Mouse (Mus musculus) heart, embryonic 16.5 days (tissue): ENCODE measurements around the gene Nprl3. TPM values are rescaled to one million over a fixed set of nuclear protein-coding genes. Genes with fewer than 3 reads are reported as not detected.

Experiments used
- ATAC-seq: fragments of 200-750 bp; cut with Nextera tagmentation; replicated peaks from 2 replicates; pipeline ENCODE4 v1.8.0; 2017; ENCODE audit warnings: moderate number of reproducible peaks; ENCODE audit not compliant: insufficient read depth, low FRiP score; ENCODE audit errors: extremely low read depth
- H3K27ac ChIP-seq: fragments of 300-500 bp; sonication (generic); 2 replicates; pipeline ENCODE4 v1.5.1; 2014; ENCODE audit warnings: mild to moderate bottlenecking, low read length, control low read depth, moderate library complexity
- H3K27me3 ChIP-seq: fragments of 300-500 bp; sonication (generic); 2 replicates; pipeline ENCODE4 v1.6.1; 2014; ENCODE audit warnings: low read length, mixed read lengths; ENCODE audit not compliant: control insufficient read depth, insufficient read depth
- H3K36me3 ChIP-seq: fragments of 300-500 bp; sonication (generic); 2 replicates; pipeline ENCODE4 v1.6.1; 2014; ENCODE audit not compliant: control insufficient read depth, insufficient read depth
- H3K4me1 ChIP-seq: fragments of 300-500 bp; sonication (generic); 2 replicates; pipeline ENCODE4 v1.6.1; 2014; ENCODE audit warnings: low read length, mixed read lengths; ENCODE audit not compliant: control insufficient read depth, insufficient read depth
- H3K4me2 ChIP-seq: fragments of 300-500 bp; sonication (generic); 2 replicates; pipeline ENCODE4 v1.6.1; 2014; ENCODE audit warnings: low read depth, mild to moderate bottlenecking, control low read depth, low read length
- H3K4me3 ChIP-seq: fragments of 300-500 bp; sonication (generic); 2 replicates; pipeline ENCODE4 v1.5.1; 2014; ENCODE audit warnings: mild to moderate bottlenecking, control low read depth, low read length
- H3K9ac ChIP-seq: fragments of 300-500 bp; sonication (generic); 2 replicates; pipeline ENCODE4 v1.6.1; 2014; ENCODE audit warnings: low read length, control low read depth
- H3K9me3 ChIP-seq: fragments of 300-500 bp; sonication (generic); replicated peaks from 2 replicates; pipeline ENCODE4 v1.6.1; 2016; ENCODE audit warnings: low read length; ENCODE audit not compliant: control insufficient read depth
- WGBS: fragments of 180-500 bp; shearing (Covaris S2); extraction: QIAGEN DNeasy Blood & Tissue Kit; methylation state at CpG from one replicate; pipeline ENCODE4 v1.1.7; 2014; 5-methylcytosine and 5-hydroxymethylcytosine counted together
- polyA plus RNA-seq: library from polyadenylated mRNA; unstranded; fragments of >200 nt; fragmentation: Nextera tagmentation; extraction: Ambion mirVana; gene quantifications from 2 replicates; pipeline ENCODE4 v1.2.1, GENCODE M21; 2015

Nprl3 gene
- polyA plus RNA-seq, 1 experiment from 2014 or later = 30.4 TPM

DNA sequence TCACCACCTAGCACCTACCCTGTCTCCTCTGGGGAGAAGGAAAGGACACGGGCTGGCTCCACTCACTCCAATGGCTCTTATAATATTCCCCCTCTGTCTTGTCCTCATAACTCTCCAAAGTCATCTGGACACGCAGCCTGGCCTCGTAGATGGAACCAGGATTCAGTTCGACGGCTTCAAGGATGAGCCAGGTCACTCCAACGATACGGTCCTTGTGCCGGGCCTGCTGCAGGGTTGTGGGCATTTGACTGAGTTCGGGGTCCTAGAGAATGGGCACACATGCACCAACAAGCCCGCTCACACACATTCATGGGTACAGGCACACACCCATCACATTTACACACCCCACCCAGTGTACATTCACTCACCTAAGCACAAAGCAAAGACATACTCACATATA is 74.4 kb downstream of the Nprl3 start:
- no peak overlapping the region for H3K4me2 ChIP-seq

DNA sequence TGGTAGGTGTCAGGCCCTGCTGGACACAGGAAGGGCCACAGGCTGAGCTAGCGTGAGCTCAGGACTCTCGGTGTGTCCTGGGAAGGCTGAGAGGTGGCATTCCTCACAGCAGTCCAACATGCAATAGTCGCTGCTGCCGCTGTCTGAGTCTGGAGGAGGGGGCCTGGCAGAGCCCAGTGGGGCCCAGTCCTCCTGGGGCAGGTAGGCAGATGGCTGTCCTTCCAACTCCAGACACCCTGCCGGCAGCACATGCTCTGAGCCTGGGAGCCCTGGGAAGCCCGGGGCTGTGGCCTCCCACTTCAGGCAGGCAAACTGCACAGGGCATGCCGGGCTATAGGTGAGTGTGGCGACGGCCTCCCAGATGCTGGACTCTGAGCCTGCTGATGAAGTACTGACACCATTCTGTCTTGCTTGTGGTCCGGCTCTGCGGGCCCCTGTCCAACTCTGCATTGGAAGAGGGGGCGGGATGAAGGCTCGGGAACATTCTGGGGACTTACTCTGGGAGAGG is 76.8 kb downstream of the Nprl3 start:
- 65% methylated on average over 13 of the region's 13 CpGs for WGBS
- ATAC-seq = no peak
- no peaks in the 10 kb centered on the region for H3K36me3 ChIP-seq
- H3K4me2 ChIP-seq = no peak overlapping the region
- no peaks in the 10 kb centered on the region; the same call in 1 of the 2 replicates for H3K9me3 ChIP-seq
- no peak overlapping the region for H3K27ac ChIP-seq
- no peak overlapping the region for H3K4me3 ChIP-seq
- H3K9ac ChIP-seq = no peak overlapping the region
- peaks cover 4% of the 10 kb centered on the region; the same call in 1 of the 2 replicates for H3K4me1 ChIP-seq
- H3K27me3 ChIP-seq = no peaks in the 10 kb centered on the region

More for the DNA sequence above, 74.4 kb downstream of the Nprl3 start:
- H3K27me3 ChIP-seq = no peaks in the 10 kb centered on the region
- H3K4me3 ChIP-seq = no peak overlapping the region
- H3K36me3 ChIP-seq = no peaks in the 10 kb centered on the region
- 93% methylated on average over 10 of the region's 10 CpGs for WGBS
- H3K4me1 ChIP-seq = peaks cover 4% of the 10 kb centered on the region; the same call in 1 of the 2 replicates
- no peaks in the 10 kb centered on the region for H3K9me3 ChIP-seq
- ATAC-seq = no peak
- no peak overlapping the region for H3K9ac ChIP-seq
- H3K27ac ChIP-seq = no peak overlapping the region

DNA sequence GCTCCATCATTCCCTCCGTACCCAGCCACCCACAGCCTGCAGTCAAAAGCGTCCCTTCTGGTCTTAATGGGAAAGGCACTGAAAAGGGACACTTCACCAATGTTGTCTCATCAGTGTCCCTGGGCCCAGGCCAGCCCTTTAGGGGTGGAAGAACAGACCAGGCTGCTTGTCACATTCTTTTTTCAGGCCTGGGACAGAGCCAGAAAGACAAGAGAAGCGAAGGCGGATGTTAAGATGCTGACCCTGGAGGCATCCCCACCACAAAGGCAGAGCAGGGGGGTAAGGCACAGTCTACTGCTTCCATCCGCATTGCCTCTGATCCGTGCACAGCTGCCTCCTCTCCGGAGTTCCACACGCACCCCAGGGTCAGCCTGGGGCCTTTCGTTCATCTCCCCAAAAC is 77.4 kb downstream of the Nprl3 start:
- H3K36me3 ChIP-seq = no peaks in the 10 kb centered on the region
- H3K9ac ChIP-seq = no peak overlapping the region
- peaks cover 4% of the 10 kb centered on the region; the same call in 1 of the 2 replicates for H3K4me1 ChIP-seq
- no peaks in the 10 kb centered on the region; the same call in 1 of the 2 replicates for H3K9me3 ChIP-seq
- no peak overlapping the region for H3K4me3 ChIP-seq
- no peak for ATAC-seq
- 73% methylated on average over 9 of the region's 9 CpGs for WGBS
- no peak overlapping the region for H3K27ac ChIP-seq
- no peak overlapping the region for H3K4me2 ChIP-seq
- no peaks in the 10 kb centered on the region for H3K27me3 ChIP-seq

DNA sequence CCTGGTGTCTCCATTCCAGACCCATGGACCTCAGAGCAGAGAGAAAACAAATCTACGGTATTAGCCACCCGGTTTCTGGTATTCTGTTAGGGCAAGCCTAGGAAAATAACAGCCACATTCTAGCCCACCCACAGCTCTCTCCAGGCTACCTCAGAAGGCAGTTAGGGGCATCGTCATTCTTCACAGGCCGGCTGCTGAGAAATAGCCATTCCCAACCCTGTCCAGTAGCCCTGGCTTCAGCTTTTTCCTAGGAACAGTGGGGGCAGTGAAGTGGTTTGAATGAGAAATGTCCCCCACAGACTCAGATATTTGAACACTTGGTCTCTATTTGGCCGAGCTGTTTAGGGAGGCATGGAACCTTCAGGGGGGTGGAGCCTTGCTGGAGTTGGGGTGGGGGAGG is 78.1 kb downstream of the Nprl3 start:
- no peaks in the 10 kb centered on the region for H3K27me3 ChIP-seq
- no peak overlapping the region for H3K4me2 ChIP-seq
- no peaks in the 10 kb centered on the region; the same call in 1 of the 2 replicates for H3K9me3 ChIP-seq
- no peak overlapping the region for H3K9ac ChIP-seq
- H3K4me1 ChIP-seq = peaks cover 4% of the 10 kb centered on the region; the same call in 1 of the 2 replicates
- no peaks in the 10 kb centered on the region for H3K36me3 ChIP-seq
- 76% methylated on average over 5 of the region's 5 CpGs for WGBS
- no peak overlapping the region for H3K4me3 ChIP-seq
- no peak for ATAC-seq
- no peak overlapping the region for H3K27ac ChIP-seq

DNA sequence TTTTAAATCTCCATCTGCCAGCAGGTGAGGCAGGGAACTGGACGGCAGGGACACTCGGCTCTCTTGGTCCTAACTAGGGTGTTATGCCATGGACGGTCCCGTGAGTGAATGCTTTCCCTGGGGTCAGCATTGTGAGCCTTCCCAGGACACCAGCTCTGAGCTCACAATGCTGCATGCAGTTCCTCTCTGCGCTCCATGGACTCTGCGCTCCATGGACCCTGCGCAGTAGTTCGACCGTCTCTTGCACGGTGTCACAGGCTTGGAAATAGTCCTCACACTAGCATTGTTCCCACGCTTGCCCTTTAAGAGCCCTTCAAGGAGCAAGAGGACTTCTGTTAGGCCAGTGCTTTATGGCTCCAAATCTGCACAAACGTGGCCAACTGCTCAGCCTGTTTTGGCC is 78.6 kb downstream of the Nprl3 start:
- Histone ChIP-seq H3K27ac (no peak overlapping the region), H3K4me3 (no peak overlapping the region), H3K9me3 (no peaks in the 10 kb centered on the region; the same call in 1 of the 2 replicates), H3K4me1 (peaks cover 4% of the 10 kb centered on the region; the same call in 1 of the 2 replicates), H3K4me2 (no peak overlapping the region), H3K9ac (no peak overlapping the region), H3K36me3 (no peaks in the 10 kb centered on the region), H3K27me3 (no peaks in the 10 kb centered on the region)
- WGBS = 86% methylated on average over 12 of the region's 12 CpGs
- ATAC-seq = no peak

DNA sequence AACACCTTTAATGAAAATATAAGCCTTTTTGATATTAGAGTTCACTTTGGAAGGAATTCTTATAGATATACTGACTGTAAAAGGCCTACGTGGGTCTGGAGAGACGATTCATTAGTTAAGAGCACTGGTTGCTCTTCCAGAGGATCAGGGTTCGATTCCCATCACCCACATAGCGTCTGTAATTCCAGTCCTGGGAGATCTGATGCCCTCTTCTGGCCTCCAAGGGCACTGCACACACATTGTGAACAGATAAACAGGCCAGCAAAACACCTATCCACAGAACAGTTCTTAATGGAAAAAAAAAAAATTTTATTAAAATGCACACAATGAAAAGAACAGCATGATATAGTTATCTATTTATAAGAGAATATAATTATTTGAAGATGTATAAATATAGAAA is 80.3 kb downstream of the Nprl3 start:
- ATAC-seq = no peak
- Histone ChIP-seq H3K9ac (no peak overlapping the region), H3K4me2 (no peak overlapping the region), H3K27ac (no peak overlapping the region), H3K36me3 (no peaks in the 10 kb centered on the region), H3K9me3 (no peaks in the 10 kb centered on the region; the same call in 1 of the 2 replicates), H3K4me1 (peaks cover 4% of the 10 kb centered on the region; the same call in 1 of the 2 replicates), H3K27me3 (no peaks in the 10 kb centered on the region), H3K4me3 (no peak overlapping the region)
- 80% methylated on average over 4 of the region's 4 CpGs for WGBS

DNA sequence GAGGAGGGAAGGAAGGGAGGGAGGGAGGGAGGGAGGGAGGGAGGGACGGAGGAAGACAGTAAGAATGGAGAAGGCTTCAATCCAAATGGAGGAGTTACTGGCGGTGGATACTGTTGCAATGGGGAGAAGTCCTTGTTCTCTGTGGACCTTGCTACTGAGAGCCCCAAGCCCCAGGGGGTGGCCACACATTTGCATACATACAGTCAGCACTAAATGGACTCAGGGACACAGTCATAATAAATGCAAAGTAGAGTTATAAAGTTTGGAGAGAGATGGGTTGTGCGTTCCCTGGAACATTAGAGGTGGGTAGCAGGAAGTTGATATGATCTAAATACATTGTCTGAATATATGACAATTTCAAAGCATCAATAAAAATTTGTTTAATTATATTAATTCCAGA is 81.5 kb downstream of the Nprl3 start:
- no peak overlapping the region for H3K4me2 ChIP-seq
- H3K9ac ChIP-seq = no peak overlapping the region
- ATAC-seq = no peak
- H3K36me3 ChIP-seq = no peaks in the 10 kb centered on the region
- H3K27ac ChIP-seq = no peak overlapping the region
- WGBS = 78% methylated on average over 3 of the region's 3 CpGs
- no peaks in the 10 kb centered on the region for H3K27me3 ChIP-seq
- no peak overlapping the region for H3K4me3 ChIP-seq
- H3K4me1 ChIP-seq = no peaks in the 10 kb centered on the region
- no peaks in the 10 kb centered on the region; the same call in 1 of the 2 replicates for H3K9me3 ChIP-seq

DNA sequence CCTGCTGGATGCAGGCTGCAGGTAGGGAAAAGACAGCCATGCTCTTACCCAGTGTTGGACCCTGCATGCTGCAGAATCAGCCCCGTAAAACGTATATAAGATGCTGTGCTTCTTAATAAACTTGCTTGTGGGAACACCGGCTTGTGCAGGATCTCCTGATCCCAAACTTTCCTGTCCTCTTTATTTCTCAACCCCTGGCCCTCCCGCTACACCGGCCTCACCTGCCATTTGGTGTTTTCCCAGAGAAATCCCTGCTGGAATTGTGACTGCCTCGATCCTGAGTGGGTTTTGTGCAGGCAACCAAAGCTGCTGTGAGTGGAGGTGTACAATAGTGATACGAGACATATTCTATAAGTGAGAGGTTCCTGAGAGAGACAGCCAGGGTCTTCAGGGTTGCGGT is 83.0 kb downstream of the Nprl3 start:
- ATAC-seq = no peak
- Histone ChIP-seq H3K4me1 (no peaks in the 10 kb centered on the region), H3K4me2 (no peak overlapping the region), H3K9me3 (no peaks in the 10 kb centered on the region; the same call in 1 of the 2 replicates), H3K9ac (no peak overlapping the region), H3K4me3 (no peak overlapping the region), H3K27ac (no peak overlapping the region), H3K36me3 (no peaks in the 10 kb centered on the region), H3K27me3 (no peaks in the 10 kb centered on the region)
- 84% methylated on average over 8 of the region's 8 CpGs for WGBS

DNA sequence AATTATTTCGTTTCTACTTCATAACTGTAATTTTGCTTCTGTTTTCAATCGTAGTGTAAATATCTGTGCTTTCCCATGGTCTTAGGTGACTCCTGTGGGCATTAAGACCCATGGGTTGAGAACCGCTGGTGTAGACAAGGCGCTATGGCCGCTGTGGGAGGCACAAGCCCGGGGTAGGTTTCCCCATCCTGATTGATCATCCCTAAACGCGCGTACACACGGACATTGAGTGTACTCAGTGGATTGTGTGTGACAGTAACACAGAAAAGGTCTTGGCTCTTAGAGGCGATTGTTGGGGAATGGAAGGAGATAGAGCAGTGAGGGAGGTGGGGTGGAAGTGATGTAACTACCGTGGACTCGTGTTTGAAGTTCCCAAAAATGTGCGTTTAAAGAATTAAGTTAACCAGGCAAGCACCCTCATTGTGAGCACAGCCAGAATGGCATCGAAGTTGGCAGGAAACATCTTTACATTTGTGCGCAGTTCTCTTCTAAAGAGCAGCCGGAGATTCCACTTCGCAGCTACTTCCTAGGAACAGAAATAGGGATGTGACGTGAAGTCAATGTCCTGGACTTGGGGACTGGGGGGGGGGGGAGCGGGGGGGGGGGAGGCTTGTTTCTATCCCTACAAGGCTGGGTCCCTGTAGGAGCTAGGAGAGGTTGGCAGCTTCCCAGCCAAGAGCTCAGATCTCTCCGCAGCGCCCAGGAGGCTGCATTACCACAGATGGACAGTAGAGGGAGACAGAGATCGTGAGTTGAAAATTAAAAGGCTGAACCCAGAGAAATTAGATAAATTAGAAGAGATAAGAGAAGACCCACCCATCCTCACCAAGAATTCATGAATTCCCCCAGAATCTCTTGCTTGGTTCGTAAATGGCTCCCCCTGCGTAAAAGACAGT is 85.3 kb downstream of the Nprl3 start:
- Histone ChIP-seq H3K4me1 (no peaks in the 10 kb centered on the region), H3K36me3 (no peaks in the 10 kb centered on the region), H3K9me3 (peaks cover 3% of the 10 kb centered on the region; the same call in 1 of the 2 replicates), H3K27me3 (no peaks in the 10 kb centered on the region), H3K4me3 (no peak overlapping the region), H3K4me2 (no peak overlapping the region), H3K9ac (no peak overlapping the region), H3K27ac (no peak overlapping the region)
- ATAC-seq = no peak
- WGBS = 44% methylated on average over 23 of the region's 25 CpGs
